Mouse (Mus musculus) heart, postnatal 14 days (tissue): ENCODE data around the gene Chrnb1. TPM values are rescaled to one million over a fixed set of nuclear protein-coding genes. Genes with fewer than 3 reads are reported as not detected.
A peak's percentile ranks its signal among the peaks of the same experiment; 100 is the strongest.

Experiments used
- DNase-seq, 2 experiments: peaks; one replicate each; pipeline ENCODE4 v3.0.0; 2021 to 2022
- intact Hi-C: fragments of 180-260 bp; cut with DNase I; formaldehyde crosslinking; loops from one replicate; pipeline ENCODE4 v1.15.1; 2025
- total RNA-seq, 2 experiments: library from RNA; stranded (reverse); gene quantifications; 2 replicates each; pipeline ENCODE4 v1.2.3; 2021

The Chrnb1 gene
- total RNA-seq, 2 experiments from 2014 or later = 5.4 to 6.0 TPM

- peak; percentile 16 to 34 for DNase-seq
- intact Hi-C loops = no loop called here
Measured at GRCm38 (mm10) chr11:69778258-69778982, 17.3 kb downstream of the Chrnb1 start.

- intact Hi-C loops = no loop called here
- DNase-seq = peak in 1 of 2 experiments; percentile 25
Measured at GRCm38 (mm10) chr11:69777504-69778257, 18.1 kb downstream of the Chrnb1 start.

- intact Hi-C loops = no loop called here
- DNase-seq = no peak
Measured at GRCm38 (mm10) chr11:69776488-69776887, 19.3 kb downstream of the Chrnb1 start.

GRCm38 (mm10) chr11:69775716-69776115 is 20.0 kb downstream of the Chrnb1 start:
- intact Hi-C loops = no loop called here
- DNase-seq = no peak

GRCm38 (mm10) chr11:69774961-69775360 is 20.8 kb downstream of the Chrnb1 start:
- no peak for DNase-seq
- intact Hi-C loops = no loop called here

GRCm38 (mm10) chr11:69767625-69767909 is 28.2 kb downstream of the Chrnb1 start:
- intact Hi-C loops = loop anchor here (2.0 kb wide), 1 partner anchor 27 kb away; the partner anchor contains the start of gene Chrnb1
- peak in 1 of 2 experiments; percentile 13 for DNase-seq

- intact Hi-C loops = loop anchor here (2.0 kb wide), 1 partner anchor 28 kb away; the partner anchor contains the start of gene Chrnb1
- peak; percentile 17 to 19 for DNase-seq
Measured at GRCm38 (mm10) chr11:69766872-69767624, 28.7 kb downstream of the Chrnb1 start.

GRCm38 (mm10) chr11:69766126-69766609 is 29.6 kb downstream of the Chrnb1 start:
- intact Hi-C loops = loop anchor here (2.0 kb wide), 1 partner anchor 29 kb away; the partner anchor contains the start of gene Chrnb1
- peak; percentile 77 to 80 for DNase-seq

GRCm38 (mm10) chr11:69765221-69766125 is 30.3 kb downstream of the Chrnb1 start, which contains the start of gene Zbtb4:
TSS of gene Zbtb4 (plus strand) at chr11:69765912.
- DNase-seq = peak; percentile 63 to 65
- intact Hi-C loops = loop anchor here (2.0 kb wide), 1 partner anchor 29 kb away; the partner anchor contains the start of gene Chrnb1

GRCm38 (mm10) chr11:69763551-69763950 is 32.2 kb downstream of the Chrnb1 start:
- intact Hi-C loops = no loop called here
- no peak for DNase-seq

GRCm38 (mm10) chr11:69761868-69762267 is 33.9 kb downstream of the Chrnb1 start, which contains the start of gene Slc35g3:
TSS of gene Slc35g3 (minus strand) at chr11:69761968.
- intact Hi-C loops = no loop called here
- no peak for DNase-seq

GRCm38 (mm10) chr11:69760901-69761200 is 34.9 kb downstream of the Chrnb1 start:
- DNase-seq = no peak
- intact Hi-C loops = no loop called here

GRCm38 (mm10) chr11:69760160-69760900 is 35.4 kb downstream of the Chrnb1 start:
- intact Hi-C loops = no loop called here
- no peak for DNase-seq

GRCm38 (mm10) chr11:69758971-69759721 is 36.6 kb downstream of the Chrnb1 start:
- DNase-seq = peak; percentile 83
- intact Hi-C loops = loop anchor here (2.0 kb wide), 1 partner anchor 44 kb away; no protein-coding TSS in a partner anchor

GRCm38 (mm10) chr11:69758478-69758970 is 37.2 kb downstream of the Chrnb1 start, which contains the start of gene Polr2a:
TSS of gene Polr2a (minus strand) at chr11:69758637.
- intact Hi-C loops = loop anchor here (2.0 kb wide), 1 partner anchor 44 kb away; no protein-coding TSS in a partner anchor
- DNase-seq = peak; percentile 98

- intact Hi-C loops = loop anchor here (2.0 kb wide), 1 partner anchor 45 kb away; no protein-coding TSS in a partner anchor
- DNase-seq = peak; percentile 99
Measured at GRCm38 (mm10) chr11:69758090-69758456, 37.7 kb downstream of the Chrnb1 start.

- intact Hi-C loops = loop anchor here (2.0 kb wide), 2 partner anchors 45 to 119 kb away; no protein-coding TSS in a partner anchor
- no peak for DNase-seq
Measured at GRCm38 (mm10) chr11:69757303-69758089, 38.2 kb downstream of the Chrnb1 start.
